Mouse (Mus musculus) myocyte (in vitro differentiated cells): ENCODE results near the gene Abcd2. TPM values are rescaled to one million over a fixed set of nuclear protein-coding genes. Genes with fewer than 3 reads are reported as not detected.

ENCODE experiments used
- H3K27me3 ChIP-seq: one replicate; pipeline ENCODE4 v1.6.1; 2011; ENCODE audit not compliant: control insufficient read depth, insufficient read depth, insufficient read length
- H3K36me3 ChIP-seq: one replicate; pipeline ENCODE4 v1.6.1; 2011; ENCODE audit not compliant: control insufficient read depth, insufficient read depth
- H3K4me2 ChIP-seq: one replicate; pipeline ENCODE4 v1.6.1; 2011; ENCODE audit warnings: low read depth, control low read depth
- H3K4me3 ChIP-seq: one replicate; pipeline ENCODE4 v1.5.1; 2011; ENCODE audit warnings: mild to moderate bottlenecking, control low read depth, moderate library complexity
- H3K79me2 ChIP-seq: one replicate; pipeline ENCODE4 v1.6.1; 2011; ENCODE audit not compliant: control insufficient read depth, insufficient read depth
- H3ac ChIP-seq: one replicate; pipeline ENCODE4 v1.6.1; 2011; ENCODE audit not compliant: control insufficient read depth, insufficient read length
- CEBPB ChIP-seq: IDR thresholded peaks from 2 replicates; pipeline ENCODE4 v1.6.1; 2011; ENCODE audit warnings: mild to moderate bottlenecking, moderate library complexity; ENCODE audit not compliant: poor library complexity, insufficient read depth, severe bottlenecking
- E2F4 ChIP-seq: IDR thresholded peaks from one replicate; pipeline ENCODE4 v1.6.1; 2011; ENCODE audit warnings: mild to moderate bottlenecking, control low read depth, moderate library complexity; ENCODE audit not compliant: insufficient read depth
- MAX ChIP-seq: IDR thresholded peaks from one replicate; pipeline ENCODE4 v1.6.1; 2011; ENCODE audit warnings: low read depth, mild to moderate bottlenecking, control low read depth
- MYOD1 ChIP-seq, 3 experiments: IDR thresholded peaks; one replicate each; pipeline ENCODE4 v1.6.1; 2011; ENCODE audit warnings: control low read depth in 2 of 3, low read depth in 2 of 3, mild to moderate bottlenecking in 2 of 3, moderate library complexity in 1 of 3; ENCODE audit not compliant: insufficient read length in 2 of 3, control insufficient read depth in 1 of 3
- MYOG ChIP-seq, 3 experiments: IDR thresholded peaks; one replicate each; pipeline ENCODE4 v1.6.1; 2011; ENCODE audit warnings: control low read depth in 2 of 3, low read depth in 2 of 3, mild to moderate bottlenecking in 2 of 3; ENCODE audit not compliant: insufficient read length in 2 of 3, control insufficient read depth in 1 of 3, insufficient read depth in 1 of 3
- POLR2A ChIP-seq: IDR thresholded peaks from one replicate; pipeline ENCODE4 v1.6.1; 2011; ENCODE audit warnings: low read depth, mild to moderate bottlenecking, control low read depth, moderate library complexity; ENCODE audit not compliant: insufficient read length
- POLR2AphosphoS2 ChIP-seq: IDR thresholded peaks from one replicate; pipeline ENCODE4 v1.6.1; 2011; ENCODE audit warnings: low read depth, control low read depth; ENCODE audit not compliant: insufficient read length
- REST ChIP-seq: IDR thresholded peaks from one replicate; pipeline ENCODE4 v1.6.1; 2011; ENCODE audit warnings: mild to moderate bottlenecking, control low read depth, moderate library complexity; ENCODE audit not compliant: insufficient read depth, insufficient read length
- SRF ChIP-seq: IDR thresholded peaks from one replicate; pipeline ENCODE4 v1.6.1; 2011; ENCODE audit warnings: low read depth; ENCODE audit not compliant: control insufficient read depth, insufficient read length
- TCF12 ChIP-seq: IDR thresholded peaks from one replicate; pipeline ENCODE4 v1.6.1; 2011; ENCODE audit warnings: mild to moderate bottlenecking, control low read depth; ENCODE audit not compliant: poor library complexity, insufficient read depth, severe bottlenecking
- TCF3 ChIP-seq: IDR thresholded peaks from one replicate; pipeline ENCODE4 v1.6.1; 2011; ENCODE audit warnings: low read depth, control low read depth; ENCODE audit not compliant: insufficient read length
- USF1 ChIP-seq: IDR thresholded peaks from one replicate; pipeline ENCODE4 v1.6.1; 2011; ENCODE audit warnings: low read depth, mild to moderate bottlenecking, control low read depth, moderate library complexity
- polyA plus RNA-seq: library from polyadenylated mRNA; unstranded; fragments of >200 nt; fragmentation: generic; extraction: Trizol; gene quantifications from one replicate; pipeline ENCODE4 v1.2.1, GENCODE M21; 2012; ENCODE audit warnings: missing spikeins

Abcd2 gene
- polyA plus RNA-seq: 0.36 TPM

GRCm38 (mm10) chr15:91191412-91192222, at the start of gene Abcd2:
Gene Abcd2 (minus strand): TSS chr15:91191799.
- Histone ChIP-seq H3K36me3 (no peaks in the 10 kb centered on the region), H3K4me3 (peak within 1 kb of the TSS; percentile 32), H3K79me2 (no peaks in the 10 kb centered on the region), H3ac (no peak within 1 kb of the TSS), H3K4me2 (peak within 1 kb of the TSS; percentile 88), H3K27me3 (no peaks in the 10 kb centered on the region)
- TF ChIP-seq USF1 (no peak), TCF12 (no peak), POLR2A (no peak), SRF (no peak), MAX (no peak), E2F4 (no peak), TCF3 (no peak), REST (no peak), POLR2AphosphoS2 (no peak), MYOD1 (IDR thresholded peaks at IDR 0.05; ENCODE audit: control insufficient read depth in 1 of 3, insufficient read length in 2 of 3, low read depth in 2 of 3) (no peak), CEBPB (no peak), MYOG (IDR thresholded peaks at IDR 0.05; ENCODE audit: control insufficient read depth in 1 of 3, insufficient read depth in 1 of 3, insufficient read length in 2 of 3, low read depth in 2 of 3) (no peak)

- H3K79me2 ChIP-seq: no peaks in the 10 kb centered on the region
- no peak overlapping the region for H3K4me3 ChIP-seq
- no peaks in the 10 kb centered on the region for H3K27me3 ChIP-seq
- no peak for TF ChIP-seq MYOG (IDR thresholded peaks at IDR 0.05; ENCODE audit: control insufficient read depth in 1 of 3, insufficient read depth in 1 of 3, insufficient read length in 2 of 3, low read depth in 2 of 3)
- TF ChIP-seq POLR2AphosphoS2: no peak
- TF ChIP-seq TCF3: no peak
- TF ChIP-seq E2F4: no peak
- no peak for TF ChIP-seq MAX
- TF ChIP-seq MYOD1 (IDR thresholded peaks at IDR 0.05; ENCODE audit: control insufficient read depth in 1 of 3, insufficient read length in 2 of 3, low read depth in 2 of 3): no peak
- TF ChIP-seq POLR2A: no peak
- TF ChIP-seq USF1: no peak
- TF ChIP-seq CEBPB: no peak
- no peak for TF ChIP-seq TCF12
- no peak for TF ChIP-seq REST
- no peak for TF ChIP-seq SRF
- no peak overlapping the region for H3K4me2 ChIP-seq
- no peaks in the 10 kb centered on the region for H3K36me3 ChIP-seq
- no peak overlapping the region for H3ac ChIP-seq
Observed at GRCm38 (mm10) chr15:91240683-91241335, 49.2 kb upstream of the Abcd2 start.

GRCm38 (mm10) chr15:91237294-91237693, 45.7 kb upstream of the Abcd2 start:
- Histone ChIP-seq H3K27me3 (no peaks in the 10 kb centered on the region), H3K36me3 (no peaks in the 10 kb centered on the region), H3K79me2 (no peaks in the 10 kb centered on the region), H3K4me2 (no peak overlapping the region), H3K4me3 (no peak overlapping the region), H3ac (no peak overlapping the region)
- TF ChIP-seq POLR2A (no peak), USF1 (no peak), MYOD1 (IDR thresholded peaks at IDR 0.05; ENCODE audit: control insufficient read depth in 1 of 3, insufficient read length in 2 of 3, low read depth in 2 of 3) (no peak), TCF3 (no peak), CEBPB (no peak), MAX (no peak), E2F4 (no peak), POLR2AphosphoS2 (no peak), SRF (no peak), TCF12 (no peak), MYOG (IDR thresholded peaks at IDR 0.05; ENCODE audit: control insufficient read depth in 1 of 3, insufficient read depth in 1 of 3, insufficient read length in 2 of 3, low read depth in 2 of 3) (no peak)

GRCm38 (mm10) chr15:91206518-91206917, 14.9 kb upstream of the Abcd2 start:
- H3ac ChIP-seq: no peak overlapping the region
- TF ChIP-seq POLR2AphosphoS2 (no peak), USF1 (no peak), TCF12 (no peak), CEBPB (no peak), REST (no peak), MYOG (IDR thresholded peaks at IDR 0.05; ENCODE audit: control insufficient read depth in 1 of 3, insufficient read depth in 1 of 3, insufficient read length in 2 of 3, low read depth in 2 of 3) (no peak), MAX (no peak), SRF (no peak), MYOD1 (IDR thresholded peaks at IDR 0.05; ENCODE audit: control insufficient read depth in 1 of 3, insufficient read length in 2 of 3, low read depth in 2 of 3) (no peak), TCF3 (no peak)
- no peaks in the 10 kb centered on the region for H3K36me3 ChIP-seq
- no peaks in the 10 kb centered on the region for H3K27me3 ChIP-seq
- no peaks in the 10 kb centered on the region for H3K79me2 ChIP-seq
- H3K4me2 ChIP-seq: no peak overlapping the region
- no peak overlapping the region for H3K4me3 ChIP-seq
